Mouse (Mus musculus) forebrain, embryonic 15.5 days (tissue): ENCODE results near the gene Arl3. TPM values are rescaled to one million over a fixed set of nuclear protein-coding genes. Genes with fewer than 3 reads are reported as not detected.
A peak's percentile ranks its signal among the peaks of the same experiment; 100 is the strongest.

Experiments
- ATAC-seq: fragments of 200-750 bp; cut with Nextera tagmentation; replicated peaks from 2 replicates; pipeline ENCODE4 v1.8.0; 2017; ENCODE audit warnings: mild to moderate bottlenecking, moderate TSS enrichment, moderate library complexity
- H3K27ac ChIP-seq: fragments of 300-500 bp; sonication (generic); replicated peaks from 2 replicates; pipeline ENCODE4 v1.5.1; 2015; ENCODE audit warnings: mild to moderate bottlenecking, inconsistent platforms
- H3K27me3 ChIP-seq: fragments of 300-500 bp; sonication (generic); 2 replicates; pipeline ENCODE4 v1.6.1; 2015; ENCODE audit warnings: inconsistent platforms
- H3K36me3 ChIP-seq: fragments of 300-500 bp; sonication (generic); 2 replicates; pipeline ENCODE4 v1.6.1; 2015; ENCODE audit warnings: mild to moderate bottlenecking, inconsistent platforms
- H3K4me1 ChIP-seq: fragments of 300-500 bp; sonication (generic); 2 replicates; pipeline ENCODE4 v1.6.1; 2015; ENCODE audit warnings: inconsistent platforms
- H3K4me2 ChIP-seq: fragments of 300-500 bp; sonication (generic); replicated peaks from 2 replicates; pipeline ENCODE4 v1.6.1; 2015; ENCODE audit warnings: mild to moderate bottlenecking, inconsistent platforms
- H3K4me3 ChIP-seq: fragments of 300-500 bp; sonication (generic); 2 replicates; pipeline ENCODE4 v1.5.1; 2015; ENCODE audit warnings: mild to moderate bottlenecking, inconsistent platforms
- H3K9ac ChIP-seq: fragments of 300-500 bp; sonication (generic); replicated peaks from 2 replicates; pipeline ENCODE4 v1.6.1; 2015; ENCODE audit warnings: mild to moderate bottlenecking, inconsistent platforms
- H3K9me3 ChIP-seq: fragments of 300-500 bp; sonication (generic); 2 replicates; pipeline ENCODE4 v1.6.1; 2016; ENCODE audit warnings: inconsistent platforms
- WGBS: fragments of 180-500 bp; shearing (Covaris S2); methylation state at CpG from one replicate; pipeline ENCODE4 v1.1.7; 2015; ENCODE audit warnings: mixed read lengths; 5-methylcytosine and 5-hydroxymethylcytosine counted together
- polyA plus RNA-seq: library from polyadenylated mRNA; unstranded; fragments of >200 nt; fragmentation: Nextera tagmentation; extraction: Ambion mirVana; gene quantifications from 2 replicates; pipeline ENCODE4 v1.2.1, GENCODE M21; 2015

The Arl3 gene
- polyA plus RNA-seq, 1 experiment from 2014 or later: 241 TPM

DNA sequence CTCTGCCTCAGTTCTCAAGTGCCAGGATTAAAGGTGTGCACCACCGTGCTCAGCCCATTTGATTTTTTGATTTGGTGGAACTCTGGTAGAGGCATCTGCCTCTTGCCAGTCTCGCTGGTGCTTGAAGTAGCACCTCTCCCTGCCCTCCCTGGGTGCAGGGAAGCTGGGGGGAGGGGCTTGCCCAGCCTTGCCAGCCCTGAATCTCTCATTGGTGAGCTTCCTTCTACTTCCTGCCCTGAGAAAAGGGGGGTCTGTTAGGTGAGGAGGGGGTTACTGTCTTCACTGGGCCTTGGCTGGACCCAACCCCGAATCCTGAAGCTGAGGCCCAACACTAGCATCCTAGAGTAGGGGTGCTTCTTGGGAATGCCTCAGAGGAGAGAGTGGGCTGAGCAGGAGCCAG is 64.3 kb downstream of the Arl3 start:
- peaks cover 23% of the 10 kb centered on the region for H3K36me3 ChIP-seq
- no peaks in the 10 kb centered on the region for H3K9me3 ChIP-seq
- no peak overlapping the region for H3K27ac ChIP-seq
- WGBS: 81% methylated on average over 3 of the region's 3 CpGs
- peaks cover 73% of the 10 kb centered on the region for H3K4me1 ChIP-seq
- H3K9ac ChIP-seq: no peak overlapping the region
- no peak overlapping the region for H3K4me3 ChIP-seq
- no peak for ATAC-seq
- H3K27me3 ChIP-seq: no peaks in the 10 kb centered on the region
- 0 out of 2 replicates have a peak overlapping the region, but pooled peaks have one; percentile 13 for H3K4me2 ChIP-seq

- peaks cover 15% of the 10 kb centered on the region for H3K36me3 ChIP-seq
- H3K27me3 ChIP-seq: no peaks in the 10 kb centered on the region
- H3K9me3 ChIP-seq: no peaks in the 10 kb centered on the region
- ATAC-seq: no peak
- H3K9ac ChIP-seq: 0 out of 2 replicates have a peak overlapping the region, but pooled peaks have one; percentile 22
- peak overlapping the region; percentile 83 for H3K27ac ChIP-seq
- 65% methylated on average over 1 of the region's 1 CpGs for WGBS
- H3K4me3 ChIP-seq: peak overlapping the region; percentile 87; the same call in 1 of the 2 replicates
- peak overlapping the region; percentile 96 for H3K4me2 ChIP-seq
- peaks cover 73% of the 10 kb centered on the region for H3K4me1 ChIP-seq
Observed at GRCm38 (mm10) chr19:46507806-46508205, 65.2 kb downstream of the Arl3 start.

DNA sequence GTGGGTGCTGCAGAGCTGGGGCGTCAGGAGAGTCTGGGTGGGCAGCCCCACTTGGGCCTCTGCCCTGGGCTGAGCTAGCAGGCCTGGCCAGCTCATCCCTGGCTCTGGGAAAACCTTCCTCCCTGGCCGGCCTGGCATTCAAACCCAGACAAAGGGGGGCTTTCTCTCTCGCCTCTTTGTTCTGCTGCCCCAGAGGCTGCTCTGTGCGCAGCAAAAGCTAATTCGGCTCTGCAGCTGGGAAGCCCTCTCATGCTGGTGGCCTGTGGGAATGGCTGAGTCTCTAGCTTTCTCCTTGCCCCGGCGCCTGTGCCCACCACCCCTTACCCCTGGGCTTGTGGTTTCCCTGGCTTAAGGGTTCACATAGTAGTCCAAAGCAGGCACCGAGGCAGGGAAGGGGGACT is 65.8 kb downstream of the Arl3 start:
- H3K27me3 ChIP-seq: no peaks in the 10 kb centered on the region
- peak; percentile 10; the same call in 1 of the 2 replicates for ATAC-seq
- peak overlapping the region; percentile 51 for H3K9ac ChIP-seq
- peak overlapping the region; percentile 96 for H3K4me2 ChIP-seq
- H3K4me1 ChIP-seq: peaks cover 75% of the 10 kb centered on the region
- peak overlapping the region; percentile 83 for H3K27ac ChIP-seq
- H3K36me3 ChIP-seq: peaks cover 9% of the 10 kb centered on the region
- 8% methylated on average over 8 of the region's 8 CpGs for WGBS
- H3K9me3 ChIP-seq: no peaks in the 10 kb centered on the region
- H3K4me3 ChIP-seq: peak overlapping the region; percentile 87

DNA sequence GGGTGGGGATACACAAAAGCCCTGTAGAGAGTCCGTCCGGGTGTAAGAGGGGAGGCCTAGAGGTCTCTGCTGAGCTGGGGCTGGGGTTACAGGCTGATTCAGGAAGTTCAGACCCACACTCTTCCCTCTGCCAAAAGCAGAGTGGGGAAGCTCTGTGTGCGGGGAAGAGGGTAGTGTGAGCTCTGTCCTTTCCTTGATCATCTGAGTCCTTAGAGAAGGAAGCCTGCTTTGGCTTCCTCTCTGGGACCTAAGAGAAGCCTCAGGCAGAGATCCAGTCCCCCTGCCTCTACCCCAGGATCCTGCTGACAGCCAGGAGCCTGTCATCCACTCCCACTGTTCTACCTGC is 66.7 kb downstream of the Arl3 start:
- ATAC-seq: no peak
- peak overlapping the region; percentile 96 for H3K4me2 ChIP-seq
- H3K27ac ChIP-seq: peak overlapping the region; percentile 83
- no peaks in the 10 kb centered on the region for H3K27me3 ChIP-seq
- H3K4me3 ChIP-seq: peak overlapping the region; percentile 87
- H3K4me1 ChIP-seq: peaks cover 72% of the 10 kb centered on the region
- H3K9ac ChIP-seq: peak overlapping the region; percentile 51
- 30% methylated on average over 3 of the region's 3 CpGs for WGBS
- no peaks in the 10 kb centered on the region for H3K9me3 ChIP-seq
- 0 out of 2 replicates have a peak, but pooled peaks cover under 1% of the 10 kb centered on the region for H3K36me3 ChIP-seq

- H3K4me1 ChIP-seq: peaks cover 71% of the 10 kb centered on the region
- no peaks in the 10 kb centered on the region for H3K27me3 ChIP-seq
- H3K9me3 ChIP-seq: no peaks in the 10 kb centered on the region
- peak overlapping the region; percentile 87 for H3K4me3 ChIP-seq
- ATAC-seq: no peak
- peak overlapping the region; percentile 51 for H3K9ac ChIP-seq
- 73% methylated on average over 8 of the region's 8 CpGs for WGBS
- no peaks in the 10 kb centered on the region for H3K36me3 ChIP-seq
- peak overlapping the region; percentile 83; the same call in 1 of the 2 replicates for H3K27ac ChIP-seq
- peak overlapping the region; percentile 96 for H3K4me2 ChIP-seq
Observed at GRCm38 (mm10) chr19:46505646-46506371, 67.2 kb downstream of the Arl3 start.

DNA sequence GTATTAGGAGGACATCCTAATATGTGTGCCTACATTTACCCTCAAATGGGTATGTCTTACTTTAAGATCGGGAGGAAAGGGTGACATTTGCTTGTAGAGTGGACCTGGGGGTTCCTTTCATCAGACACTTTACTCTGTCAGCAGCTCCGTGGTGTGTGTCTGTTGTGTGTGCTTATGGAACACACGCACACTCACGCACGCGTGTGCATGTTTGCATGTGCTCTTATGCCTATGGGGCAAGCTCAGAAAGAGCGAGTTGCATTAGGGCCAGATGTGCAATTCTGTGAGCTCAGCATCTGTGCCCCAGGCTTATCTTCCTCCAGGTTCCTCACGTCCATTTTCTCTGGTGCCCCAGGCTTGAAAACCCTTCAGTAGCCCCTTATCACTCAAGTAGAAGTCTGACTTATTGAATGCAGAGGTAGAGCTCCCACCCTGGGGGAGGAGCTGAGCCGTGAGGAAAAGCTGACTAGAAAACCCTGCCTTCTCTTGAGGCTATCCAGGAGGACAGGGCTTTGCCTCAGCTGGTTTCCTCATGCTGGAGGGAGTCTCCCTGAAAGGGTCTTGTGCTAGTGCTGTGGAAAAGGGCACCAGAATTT is 68.1 kb downstream of the Arl3 start:
- H3K4me1 ChIP-seq: peaks cover 62% of the 10 kb centered on the region
- H3K9me3 ChIP-seq: no peaks in the 10 kb centered on the region
- no peak for ATAC-seq
- H3K4me2 ChIP-seq: peak overlapping the region; percentile 96
- H3K36me3 ChIP-seq: no peaks in the 10 kb centered on the region
- no peaks in the 10 kb centered on the region for H3K27me3 ChIP-seq
- peak overlapping the region; percentile 93 for H3K9ac ChIP-seq
- peak overlapping the region; percentile 87 for H3K4me3 ChIP-seq
- H3K27ac ChIP-seq: peak overlapping the region; percentile 100
- 60% methylated on average over 9 of the region's 9 CpGs for WGBS

DNA sequence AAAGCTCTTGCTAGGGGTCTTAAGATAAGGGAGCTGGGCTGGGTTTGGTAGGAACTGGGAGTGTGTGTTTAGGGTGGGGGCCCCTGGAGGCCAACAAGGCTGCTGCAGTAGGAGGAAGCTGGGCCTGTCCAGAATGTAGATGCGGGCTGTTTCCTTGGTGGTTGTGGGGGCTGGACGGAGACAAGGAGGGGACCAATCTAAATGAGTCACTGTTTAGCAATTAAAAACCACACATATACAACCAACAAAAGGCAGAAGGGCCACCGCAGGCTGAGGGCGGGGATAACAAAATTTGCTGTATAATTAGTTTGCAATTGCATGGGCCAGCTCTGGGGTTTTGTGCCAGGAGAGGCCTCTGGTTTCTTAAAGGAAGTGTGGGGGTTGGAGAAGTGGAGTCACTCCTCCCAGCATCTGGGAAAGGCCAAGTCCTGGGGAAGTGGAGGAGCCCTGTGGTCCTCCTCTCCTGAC is 68.9 kb downstream of the Arl3 start:
- Histone ChIP-seq H3K9me3 (no peaks in the 10 kb centered on the region), H3K27ac (peak overlapping the region; percentile 100), H3K36me3 (no peaks in the 10 kb centered on the region), H3K4me3 (peak overlapping the region; percentile 87), H3K9ac (peak overlapping the region; percentile 93), H3K4me2 (peak overlapping the region; percentile 96), H3K27me3 (no peaks in the 10 kb centered on the region), H3K4me1 (peaks cover 58% of the 10 kb centered on the region)
- ATAC-seq: 0 out of 2 replicates have a peak, but pooled peaks have one; percentile 0
- WGBS: 0% methylated on average over 4 of the region's 4 CpGs

GRCm38 (mm10) chr19:46503351-46504084 is 69.5 kb downstream of the Arl3 start:
- Histone ChIP-seq H3K4me1 (peaks cover 55% of the 10 kb centered on the region), H3K36me3 (no peaks in the 10 kb centered on the region), H3K9me3 (no peaks in the 10 kb centered on the region), H3K9ac (peak overlapping the region; percentile 93), H3K4me3 (peak overlapping the region; percentile 87), H3K27me3 (no peaks in the 10 kb centered on the region), H3K4me2 (peak overlapping the region; percentile 96), H3K27ac (peak overlapping the region; percentile 100)
- under 1% methylated on average over 21 of the region's 21 CpGs for WGBS
- ATAC-seq: 0 out of 2 replicates have a peak, but pooled peaks have one; percentile 2

- Histone ChIP-seq H3K4me1 (peaks cover 46% of the 10 kb centered on the region), H3K4me3 (peak overlapping the region; percentile 87), H3K27me3 (no peaks in the 10 kb centered on the region), H3K9me3 (no peaks in the 10 kb centered on the region), H3K36me3 (no peaks in the 10 kb centered on the region), H3K9ac (peak overlapping the region; percentile 93), H3K27ac (peak overlapping the region; percentile 100), H3K4me2 (peak overlapping the region; percentile 96)
- under 1% methylated on average over 53 of the region's 53 CpGs for WGBS
- ATAC-seq: 0 out of 2 replicates have a peak, but pooled peaks have one; percentile 7
Observed at GRCm38 (mm10) chr19:46502471-46503166, 70.4 kb downstream of the Arl3 start.

- Histone ChIP-seq H3K36me3 (no peaks in the 10 kb centered on the region), H3K4me2 (peak overlapping the region; percentile 96), H3K27me3 (no peaks in the 10 kb centered on the region), H3K4me3 (peak overlapping the region; percentile 87), H3K27ac (peak overlapping the region; percentile 100), H3K9me3 (no peaks in the 10 kb centered on the region), H3K4me1 (peaks cover 40% of the 10 kb centered on the region), H3K9ac (peak overlapping the region; percentile 93)
- WGBS: 0% methylated on average over 44 of the region's 46 CpGs
- no peak for ATAC-seq
Observed at GRCm38 (mm10) chr19:46502069-46502455, 70.9 kb downstream of the Arl3 start.

DNA sequence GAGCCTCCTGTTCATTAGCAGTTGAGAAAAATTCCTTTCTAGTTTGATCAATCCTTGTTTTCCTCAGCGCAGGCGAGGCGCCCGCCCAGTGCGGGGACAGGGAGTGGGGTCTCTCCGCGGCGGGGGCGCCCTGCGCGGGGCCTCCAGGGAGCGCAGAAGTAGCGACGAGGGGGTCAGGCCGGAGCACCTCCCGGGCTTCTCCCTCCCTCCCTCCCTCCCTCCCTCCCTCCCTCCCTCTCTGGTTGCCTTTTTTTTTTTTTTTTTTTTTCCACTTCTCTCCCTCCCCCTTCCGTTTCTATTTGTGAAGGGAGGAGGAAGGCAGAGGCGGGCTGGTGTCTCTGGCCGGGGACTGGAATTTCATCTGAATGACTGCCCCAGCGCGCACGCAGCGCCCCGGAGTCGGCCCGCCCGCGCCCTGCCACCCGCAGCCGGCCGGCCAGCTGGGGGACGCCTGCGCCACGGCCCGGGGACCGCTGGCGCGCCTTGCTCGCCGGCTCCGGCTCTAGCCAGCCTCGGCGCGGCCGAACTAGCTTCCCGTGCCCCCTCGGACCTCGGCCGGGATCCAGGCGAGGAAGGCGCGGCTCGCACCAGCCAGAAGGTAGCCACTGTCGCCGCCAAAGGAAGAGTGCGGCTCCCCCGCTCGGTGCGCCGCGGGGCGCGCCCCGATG is 71.5 kb downstream of the Arl3 start, which contains the start of gene Trim8:
Gene Trim8, plus strand, starts transcription at position 302 of the 668 bp plus-strand sequence.
- under 1% methylated on average over 60 of the region's 64 CpGs for WGBS
- ATAC-seq: peak; percentile 30
- no peaks in the 10 kb centered on the region for H3K27me3 ChIP-seq
- no peaks in the 10 kb centered on the region for H3K9me3 ChIP-seq
- H3K9ac ChIP-seq: peak within 1 kb of the TSS; percentile 93
- peak within 1 kb of the TSS; percentile 100 for H3K27ac ChIP-seq
- H3K4me1 ChIP-seq: peaks cover 35% of the 10 kb centered on the region
- H3K4me2 ChIP-seq: peak within 1 kb of the TSS; percentile 96
- H3K36me3 ChIP-seq: no peaks in the 10 kb centered on the region
- peak within 1 kb of the TSS; percentile 87 for H3K4me3 ChIP-seq
